Mouse (Mus musculus) neural tube, embryonic 11.5 days (tissue): ENCODE results near the gene Tlx3. TPM values are rescaled to one million over a fixed set of nuclear protein-coding genes. Genes with fewer than 3 reads are reported as not detected.

ENCODE experiments used
- ATAC-seq: fragments of 200-750 bp; cut with Nextera tagmentation; 2 replicates; pipeline ENCODE4 v1.8.0; 2017; ENCODE audit warnings: moderate number of reproducible peaks, mild to moderate bottlenecking, moderate TSS enrichment, moderate library complexity; ENCODE audit not compliant: insufficient read depth, low FRiP score, low TSS enrichment
- DNase-seq: peaks from one replicate; pipeline ENCODE4 v3.0.0-alpha.2; 2015; ENCODE audit warnings: low spot score
- H3K27ac ChIP-seq: fragments of 300-500 bp; sonication (generic); 2 replicates; pipeline ENCODE4 v1.5.1; 2014; ENCODE audit warnings: low read depth, mild to moderate bottlenecking, low read length
- H3K27me3 ChIP-seq: fragments of 300-500 bp; sonication (generic); 2 replicates; pipeline ENCODE4 v1.6.1; 2014; ENCODE audit warnings: mild to moderate bottlenecking, low read length, mixed read lengths; ENCODE audit not compliant: control insufficient read depth, insufficient read depth
- H3K36me3 ChIP-seq: fragments of 300-500 bp; sonication (generic); 2 replicates; pipeline ENCODE4 v1.6.1; 2014; ENCODE audit warnings: mild to moderate bottlenecking, low read length, moderate library complexity, mixed read lengths; ENCODE audit not compliant: control insufficient read depth, insufficient read depth
- H3K4me1 ChIP-seq: fragments of 300-500 bp; sonication (generic); 2 replicates; pipeline ENCODE4 v1.6.1; 2014; ENCODE audit warnings: low read length, mixed read lengths; ENCODE audit not compliant: control insufficient read depth, insufficient read depth
- H3K4me2 ChIP-seq: fragments of 300-500 bp; sonication (generic); 2 replicates; pipeline ENCODE4 v1.6.1; 2014; ENCODE audit warnings: low read depth, mild to moderate bottlenecking, moderate library complexity
- H3K4me3 ChIP-seq: fragments of 300-500 bp; sonication (generic); 2 replicates; pipeline ENCODE4 v1.5.1; 2014; ENCODE audit warnings: low read depth, low read length
- H3K9ac ChIP-seq: fragments of 300-500 bp; sonication (generic); 2 replicates; pipeline ENCODE4 v1.6.1; 2014; ENCODE audit warnings: mild to moderate bottlenecking, low read length
- H3K9me3 ChIP-seq: fragments of 300-500 bp; sonication (generic); 2 replicates; pipeline ENCODE4 v1.6.1; 2016; ENCODE audit warnings: low read length; ENCODE audit not compliant: control insufficient read depth
- WGBS: fragments of 180-500 bp; shearing (Covaris S2); extraction: QIAGEN DNeasy Blood & Tissue Kit; methylation state at CpG from one replicate; pipeline ENCODE4 v1.1.7; 2014; 5-methylcytosine and 5-hydroxymethylcytosine counted together
- polyA plus RNA-seq: library from polyadenylated mRNA; unstranded; fragments of >200 nt; fragmentation: Nextera tagmentation; extraction: Ambion mirVana; gene quantifications from 2 replicates; pipeline ENCODE4 v1.2.1, GENCODE M21; 2014

The Tlx3 gene
- polyA plus RNA-seq, 1 experiment from 2014 or later, result 28.5 TPM

- Histone ChIP-seq H3K4me2 (no peak overlapping the region), H3K27me3 (no peaks in the 10 kb centered on the region), H3K4me3 (no peak overlapping the region), H3K9me3 (no peaks in the 10 kb centered on the region), H3K36me3 (no peaks in the 10 kb centered on the region), H3K27ac (no peak overlapping the region), H3K9ac (no peak overlapping the region), H3K4me1 (no peaks in the 10 kb centered on the region)
- DNase-seq, result no peak
- 84% methylated on average over 8 of the region's 8 CpGs for WGBS
- ATAC-seq, result no peak
Observed at GRCm38 (mm10) chr11:33217384-33218079, 14.1 kb upstream of the Tlx3 start.

- Histone ChIP-seq H3K9ac (no peak overlapping the region), H3K36me3 (no peaks in the 10 kb centered on the region), H3K27me3 (peaks cover 52% of the 10 kb centered on the region), H3K4me3 (no peak overlapping the region), H3K27ac (no peak overlapping the region), H3K4me1 (peaks cover 12% of the 10 kb centered on the region; the same call in 1 of the 2 replicates), H3K4me2 (no peak overlapping the region), H3K9me3 (no peaks in the 10 kb centered on the region)
- ATAC-seq (no peak), DNase-seq (no peak)
- 79% methylated on average over 2 of the region's 2 CpGs for WGBS
Observed at GRCm38 (mm10) chr11:33207411-33207810, 4.0 kb upstream of the Tlx3 start.

- Histone ChIP-seq H3K4me2 (peak overlapping the region; percentile 49; the same call in 1 of the 2 replicates), H3K27ac (no peak overlapping the region), H3K9me3 (no peaks in the 10 kb centered on the region), H3K4me3 (peak overlapping the region; percentile 43), H3K36me3 (no peaks in the 10 kb centered on the region), H3K27me3 (peaks cover 76% of the 10 kb centered on the region), H3K4me1 (peaks cover 27% of the 10 kb centered on the region), H3K9ac (no peak overlapping the region)
- ATAC-seq, result no peak
- DNase-seq, result peak; percentile 37
- WGBS, result 6% methylated on average over 3 of the region's 3 CpGs
Observed at GRCm38 (mm10) chr11:33204966-33205365, 1.6 kb upstream of the Tlx3 start.

- ATAC-seq (no peak), DNase-seq (peak; percentile 46)
- Histone ChIP-seq H3K4me3 (peak overlapping the region; percentile 43), H3K27me3 (peaks cover 80% of the 10 kb centered on the region), H3K4me2 (peak overlapping the region; percentile 49), H3K9ac (peak overlapping the region; percentile 41), H3K4me1 (peaks cover 27% of the 10 kb centered on the region), H3K36me3 (no peaks in the 10 kb centered on the region), H3K27ac (no peak overlapping the region), H3K9me3 (no peaks in the 10 kb centered on the region)
- under 1% methylated on average over 18 of the region's 18 CpGs for WGBS
Observed at GRCm38 (mm10) chr11:33204329-33204705, 928 bp upstream of the Tlx3 start.

DNA sequence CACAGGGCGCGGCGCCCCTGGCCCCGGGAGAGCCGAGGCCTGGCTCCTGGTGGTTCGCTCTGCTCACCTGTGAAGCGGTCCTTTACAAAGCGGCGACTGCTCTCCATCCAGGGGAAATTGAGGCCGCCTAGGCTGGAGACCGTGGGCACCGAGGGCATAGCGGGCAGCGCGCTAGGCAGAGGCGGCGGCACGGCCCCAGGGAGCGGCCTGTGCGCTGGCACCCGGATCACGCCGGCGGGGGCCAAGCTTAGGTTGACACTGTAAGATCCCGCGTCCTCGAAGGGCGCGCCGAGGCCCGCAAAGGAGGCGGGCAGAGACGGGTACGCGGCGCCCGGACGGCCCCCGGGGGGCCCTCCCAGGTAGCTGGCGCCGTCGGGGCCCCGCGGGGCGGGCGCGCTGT lies 417 bp downstream of the Tlx3 start:
- under 1% methylated on average over 35 of the region's 47 CpGs for WGBS

DNA sequence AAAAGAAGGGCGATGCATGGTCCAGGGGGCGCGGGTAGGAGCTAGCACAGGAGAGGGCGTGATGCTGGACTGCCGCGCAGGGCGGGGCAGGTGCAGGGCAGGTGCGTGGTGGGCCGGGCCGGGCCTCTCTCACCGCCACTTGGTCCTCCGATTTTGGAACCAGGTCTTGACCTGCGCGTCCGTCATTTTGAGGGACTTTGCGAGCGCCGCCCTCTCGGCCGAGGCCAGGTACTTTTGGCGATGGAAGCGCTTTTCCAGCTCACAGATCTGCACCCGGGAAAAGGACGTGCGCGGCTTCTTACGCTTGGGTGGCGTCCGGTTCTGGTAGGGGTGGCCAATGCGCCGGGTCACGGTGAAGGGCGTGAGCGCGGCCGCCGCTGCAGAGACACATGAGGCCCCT lies 1.1 kb downstream of the Tlx3 start:
- Histone ChIP-seq H3K36me3 (no peaks in the 10 kb centered on the region), H3K27ac (0 out of 2 replicates have a peak overlapping the region, but pooled peaks have one; percentile 42), H3K27me3 (peaks cover 96% of the 10 kb centered on the region), H3K4me1 (peaks cover 27% of the 10 kb centered on the region), H3K9me3 (0 out of 2 replicates have a peak, but pooled peaks cover 3% of the 10 kb centered on the region), H3K4me2 (peak overlapping the region; percentile 49; the same call in 1 of the 2 replicates), H3K9ac (peak overlapping the region; percentile 0; the same call in 1 of the 2 replicates), H3K4me3 (peak overlapping the region; percentile 43)
- under 1% methylated on average over 35 of the region's 37 CpGs for WGBS
- DNase-seq, result peak; percentile 42
- no peak for ATAC-seq

More for the DNA sequence above, 417 bp downstream of the Tlx3 start:
- ATAC-seq, result peak; percentile 13; the same call in 1 of the 2 replicates
- peaks cover 27% of the 10 kb centered on the region for H3K4me1 ChIP-seq
- peaks cover 94% of the 10 kb centered on the region for H3K27me3 ChIP-seq
- no peak for DNase-seq
- H3K9ac ChIP-seq, result peak overlapping the region; percentile 44
- H3K9me3 ChIP-seq, result no peaks in the 10 kb centered on the region
- H3K4me2 ChIP-seq, result peak overlapping the region; percentile 49
- no peaks in the 10 kb centered on the region for H3K36me3 ChIP-seq
- peak overlapping the region; percentile 43 for H3K4me3 ChIP-seq
- H3K27ac ChIP-seq, result peak overlapping the region; percentile 42; the same call in 1 of the 2 replicates

GRCm38 (mm10) chr11:33201626-33202010 lies 1.8 kb downstream of the Tlx3 start:
- Histone ChIP-seq H3K4me3 (peak overlapping the region; percentile 43), H3K27me3 (peaks cover 97% of the 10 kb centered on the region), H3K9me3 (peaks cover 3% of the 10 kb centered on the region; the same call in 1 of the 2 replicates), H3K27ac (peak overlapping the region; percentile 53; the same call in 1 of the 2 replicates), H3K36me3 (no peaks in the 10 kb centered on the region), H3K9ac (no peak overlapping the region), H3K4me1 (peaks cover 27% of the 10 kb centered on the region), H3K4me2 (peak overlapping the region; percentile 49)
- WGBS, result under 1% methylated on average over 19 of the region's 19 CpGs
- ATAC-seq, result peak; percentile 5; the same call in 1 of the 2 replicates
- DNase-seq, result no peak

GRCm38 (mm10) chr11:33200764-33201625 lies 2.4 kb downstream of the Tlx3 start:
- Histone ChIP-seq H3K9me3 (peaks cover 3% of the 10 kb centered on the region; the same call in 1 of the 2 replicates), H3K9ac (peak overlapping the region; percentile 59), H3K36me3 (no peaks in the 10 kb centered on the region), H3K27me3 (peaks cover 97% of the 10 kb centered on the region), H3K27ac (peak overlapping the region; percentile 53), H3K4me3 (peak overlapping the region; percentile 43), H3K4me1 (peaks cover 27% of the 10 kb centered on the region), H3K4me2 (peak overlapping the region; percentile 49)
- ATAC-seq (peak; percentile 32), DNase-seq (peak; percentile 74)
- under 1% methylated on average over 70 of the region's 76 CpGs for WGBS
